Mouse (Mus musculus): Measurements from ENCODE around the gene Dnmt3b.
A peak's percentile ranks its signal among the peaks of the same experiment; 100 is the strongest.
"Not testable (repeated sequence)": the region's sequence is repeated elsewhere in the genome, so short reads cannot be mapped to it uniquely, and the experiment has no call there.

Dnmt3b gene

DNA sequence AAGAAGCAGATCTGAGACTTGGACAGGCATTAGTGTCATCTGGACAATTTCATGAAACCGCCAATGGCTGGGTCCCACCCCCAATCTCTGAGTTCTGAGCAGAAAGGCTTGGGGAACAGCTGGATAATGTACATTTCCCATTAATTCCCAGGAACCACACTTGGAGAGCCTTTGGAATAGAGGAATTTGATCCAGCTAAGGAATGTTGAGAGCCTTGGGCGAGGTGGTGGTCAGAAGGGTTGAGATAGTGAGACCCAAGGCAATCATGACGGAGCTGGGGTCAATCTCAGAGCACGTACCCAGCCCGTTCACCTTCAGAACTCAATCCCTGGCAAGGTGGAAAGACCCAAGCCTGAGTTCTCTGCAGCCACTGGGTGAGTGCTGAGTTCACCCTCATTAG lies 16.0 kb upstream of the Dnmt3b start:
- DNase-seq (ENCODE audit: low spot score) = no peak

DNA sequence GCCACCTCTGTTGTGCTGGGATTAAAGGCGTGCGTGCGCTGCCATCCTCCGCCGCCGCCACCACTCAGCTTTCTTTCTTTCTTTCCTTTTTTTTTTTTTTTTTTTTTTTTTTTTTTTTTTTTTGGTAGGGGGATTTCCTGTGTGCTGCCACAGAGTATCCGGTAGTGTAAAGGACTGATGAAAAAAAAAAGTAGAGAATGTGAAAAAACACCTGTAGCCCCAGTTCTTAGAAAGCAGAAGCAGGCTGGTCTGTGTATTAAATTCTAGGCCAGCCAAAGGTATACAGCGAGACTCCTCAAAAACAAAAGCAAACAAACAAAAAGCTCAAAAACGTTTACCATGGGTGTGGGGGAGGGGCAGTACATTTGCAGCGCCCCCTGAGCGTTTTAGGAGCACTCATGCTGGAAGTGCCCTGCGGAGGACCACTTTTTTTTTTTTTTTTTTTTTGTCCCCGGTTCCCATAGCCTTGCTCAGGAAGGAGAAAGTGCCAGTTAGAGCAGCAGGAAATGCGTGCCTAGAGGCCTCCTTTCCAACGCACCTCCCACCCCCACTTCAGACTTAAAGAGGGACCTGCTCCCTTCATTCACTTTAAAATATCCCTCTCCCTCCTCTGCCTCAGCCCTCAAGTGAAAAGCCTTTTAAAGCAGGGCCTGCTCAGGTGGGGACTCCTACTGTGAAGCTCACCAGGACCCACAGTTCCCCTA lies 10.1 kb upstream of the Dnmt3b start:
- DNase-seq (ENCODE audit: low spot score) = no peak

DNA sequence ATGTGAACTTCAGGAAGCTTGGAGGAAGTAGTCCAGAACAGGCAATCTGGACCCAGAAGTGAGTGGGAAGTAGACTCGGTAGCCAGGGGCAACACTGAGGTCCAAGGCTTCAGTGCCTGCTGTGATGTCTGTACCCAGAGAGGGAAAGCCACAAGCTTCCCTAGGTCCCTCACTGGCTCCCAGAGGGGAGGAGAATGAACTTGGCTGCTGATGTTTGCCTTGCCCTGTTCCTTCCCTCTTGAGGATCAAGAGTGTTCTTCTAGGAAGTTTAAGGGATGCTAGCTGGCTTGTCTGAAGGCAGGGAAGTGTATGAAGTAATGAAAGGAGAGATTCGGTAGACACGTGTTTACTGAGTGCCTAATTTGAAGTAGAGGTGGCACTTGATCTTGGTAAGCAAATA lies 6.8 kb upstream of the Dnmt3b start:
- DNase-seq (ENCODE audit: low spot score) = no peak

DNA sequence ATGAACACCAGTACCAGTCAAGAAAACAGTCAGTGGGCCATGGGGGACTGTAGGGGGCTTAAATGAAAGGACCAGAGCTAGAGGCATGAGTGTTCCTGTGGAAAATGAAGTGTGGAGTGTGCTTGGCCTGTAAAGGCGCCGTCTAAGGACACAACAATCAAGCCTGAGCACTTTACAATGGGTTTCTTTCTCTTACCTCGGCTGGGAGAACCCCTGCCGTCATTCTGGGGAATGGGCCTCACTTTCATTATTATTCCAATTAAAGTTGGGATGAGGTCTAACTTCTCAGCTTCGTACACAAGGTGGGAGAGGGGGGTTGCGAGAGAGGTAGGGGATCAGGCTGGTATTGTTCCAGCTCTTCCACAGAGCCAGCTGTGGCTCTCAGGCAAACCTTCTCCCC lies 6.3 kb upstream of the Dnmt3b start:
- no peak for DNase-seq (ENCODE audit: low spot score)

DNA sequence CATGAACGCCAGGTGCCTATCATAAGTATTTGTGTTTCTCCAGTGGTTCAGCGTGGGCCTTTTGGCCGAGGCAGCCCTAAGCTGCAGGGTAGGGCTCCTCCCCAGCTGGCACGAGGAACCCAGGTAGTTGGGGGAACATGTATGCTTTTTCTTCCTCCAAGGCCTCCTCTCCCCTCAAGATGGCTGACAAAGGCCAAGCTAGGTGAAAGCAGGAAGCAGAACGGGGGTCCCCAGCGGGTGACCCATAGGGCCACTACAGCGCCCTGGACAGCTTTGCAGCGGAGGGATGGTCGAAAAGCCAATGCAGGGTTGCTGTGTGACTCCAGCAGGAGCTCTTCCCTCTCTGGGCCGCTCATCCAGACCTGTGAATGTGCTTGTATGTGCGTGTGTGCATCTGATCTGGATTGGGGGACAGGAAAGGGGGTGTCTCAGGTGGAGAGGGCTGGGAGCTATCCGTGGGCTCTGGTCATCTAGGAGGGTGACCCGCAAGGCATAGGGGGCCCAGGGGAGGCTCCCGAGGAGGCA lies 415 bp upstream of the Dnmt3b start:
- DNase-seq (ENCODE audit: low spot score) = peak; percentile 43

DNA sequence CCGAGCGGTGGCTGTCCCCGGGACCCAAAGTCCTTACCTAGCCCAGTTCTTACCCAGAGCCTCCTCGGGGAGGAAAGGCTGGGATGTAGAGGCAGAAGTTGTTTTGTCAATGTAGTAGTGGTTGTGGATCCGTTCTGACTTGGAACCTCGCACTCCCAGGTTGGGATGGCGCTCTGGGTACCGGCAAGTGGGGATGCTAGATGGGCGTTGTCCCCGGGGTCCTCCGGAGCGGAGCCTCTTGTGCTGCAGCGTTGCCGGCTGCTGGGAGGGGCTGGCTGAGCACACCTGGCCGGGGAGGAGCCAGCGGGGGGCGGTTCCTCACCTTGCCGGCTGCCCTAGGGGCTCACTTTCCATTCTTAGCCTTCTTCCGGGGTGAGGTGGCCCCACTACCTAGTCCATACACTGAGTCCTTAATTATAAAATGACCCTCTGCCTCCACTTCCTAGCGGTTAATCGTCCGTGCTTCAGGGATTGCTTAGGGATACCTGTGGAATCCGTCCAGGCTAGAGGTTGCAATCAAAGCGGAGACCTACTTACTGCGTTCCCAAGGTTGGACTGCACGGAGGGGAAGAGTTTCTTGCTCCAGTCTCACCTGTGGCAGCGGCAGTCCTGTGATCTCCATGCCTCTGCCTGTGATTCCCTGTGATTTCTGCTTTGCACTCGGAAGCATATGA lies 901 bp downstream of the Dnmt3b start:
- peak; percentile 36 for DNase-seq (ENCODE audit: low spot score)

DNA sequence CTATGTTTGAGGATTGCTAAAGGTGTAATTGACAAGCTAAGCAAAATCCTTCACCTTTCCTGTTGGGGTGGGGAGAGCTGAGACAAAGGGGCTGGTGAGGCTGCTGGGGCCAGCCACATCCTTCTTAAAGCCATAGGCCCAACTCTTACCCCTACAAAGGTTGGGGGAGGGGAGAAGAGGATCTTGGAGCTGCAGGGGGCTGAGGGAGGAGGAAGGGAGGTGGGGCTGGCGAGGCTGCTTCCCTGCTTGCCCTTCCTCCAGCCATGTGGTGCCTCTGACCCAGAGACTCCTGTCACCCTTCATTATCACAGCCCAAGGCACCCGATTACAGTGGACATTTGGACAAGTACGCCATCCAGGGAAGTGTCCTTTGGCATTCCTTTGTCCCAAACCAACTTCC lies 2.4 kb downstream of the Dnmt3b start:
- DNase-seq (ENCODE audit: low spot score) = peak; percentile 36

DNA sequence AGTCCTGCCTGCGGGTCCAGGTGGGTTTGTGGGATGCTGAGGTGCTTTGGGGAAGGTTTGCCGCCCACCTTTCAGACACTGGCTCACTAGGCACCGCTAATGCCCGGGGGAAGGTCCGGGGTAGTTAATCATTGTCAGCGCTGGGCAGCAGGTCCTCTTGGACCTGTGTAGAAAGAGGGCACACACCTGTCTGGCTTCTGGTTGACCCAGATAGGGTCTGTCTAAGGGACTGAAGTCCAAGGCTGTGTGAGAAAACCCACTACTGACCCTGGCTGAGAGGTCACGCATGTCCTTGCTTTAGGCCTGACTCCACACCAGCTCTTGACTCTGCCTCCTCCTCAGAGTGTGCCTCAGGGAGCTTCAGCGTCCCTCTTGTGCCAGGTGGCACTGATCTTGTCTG lies 8.4 kb downstream of the Dnmt3b start:
- DNase-seq (ENCODE audit: low spot score) = not testable (repeated sequence)

DNA sequence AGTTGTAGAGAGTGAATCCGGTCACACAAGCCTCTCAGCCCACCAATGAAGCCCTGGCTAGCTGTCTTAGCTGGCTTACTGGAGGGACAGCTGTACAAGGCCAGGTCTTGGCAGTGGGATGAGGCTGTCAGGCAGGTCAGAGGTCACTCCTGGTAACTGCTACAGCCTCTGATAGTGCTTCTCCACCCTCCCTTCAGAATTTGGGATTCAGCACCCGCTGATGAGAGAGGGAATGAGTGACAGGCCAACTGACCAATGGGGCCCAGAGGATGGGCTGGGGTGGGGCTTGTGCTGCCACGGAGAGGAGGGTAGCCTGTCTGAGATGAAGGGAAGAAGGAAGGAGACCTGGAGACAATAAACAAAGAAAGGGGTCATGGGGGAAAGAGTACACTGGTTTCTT lies 11.4 kb downstream of the Dnmt3b start:
- peak; percentile 56 for DNase-seq (ENCODE audit: low spot score)

DNA sequence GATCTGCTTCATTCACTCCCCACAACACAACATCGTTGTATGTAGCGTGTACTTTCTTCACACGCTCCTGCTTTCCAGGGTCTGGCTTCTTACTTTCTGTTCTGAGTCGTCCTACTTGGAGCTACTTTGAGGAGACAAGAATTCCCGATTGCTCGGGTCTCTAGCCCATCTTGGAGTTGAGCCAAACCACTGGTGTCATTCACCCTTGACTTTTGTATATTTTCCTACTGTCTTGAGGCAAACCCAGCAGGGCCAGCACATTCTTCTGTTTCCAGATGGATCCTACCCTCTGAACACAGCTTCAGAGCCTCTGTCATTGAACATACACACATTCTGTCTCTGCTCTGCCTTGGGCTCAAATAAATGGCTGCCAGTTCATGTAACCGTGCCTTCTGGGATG lies 16.2 kb downstream of the Dnmt3b start:
- no peak for DNase-seq (ENCODE audit: low spot score)

DNA sequence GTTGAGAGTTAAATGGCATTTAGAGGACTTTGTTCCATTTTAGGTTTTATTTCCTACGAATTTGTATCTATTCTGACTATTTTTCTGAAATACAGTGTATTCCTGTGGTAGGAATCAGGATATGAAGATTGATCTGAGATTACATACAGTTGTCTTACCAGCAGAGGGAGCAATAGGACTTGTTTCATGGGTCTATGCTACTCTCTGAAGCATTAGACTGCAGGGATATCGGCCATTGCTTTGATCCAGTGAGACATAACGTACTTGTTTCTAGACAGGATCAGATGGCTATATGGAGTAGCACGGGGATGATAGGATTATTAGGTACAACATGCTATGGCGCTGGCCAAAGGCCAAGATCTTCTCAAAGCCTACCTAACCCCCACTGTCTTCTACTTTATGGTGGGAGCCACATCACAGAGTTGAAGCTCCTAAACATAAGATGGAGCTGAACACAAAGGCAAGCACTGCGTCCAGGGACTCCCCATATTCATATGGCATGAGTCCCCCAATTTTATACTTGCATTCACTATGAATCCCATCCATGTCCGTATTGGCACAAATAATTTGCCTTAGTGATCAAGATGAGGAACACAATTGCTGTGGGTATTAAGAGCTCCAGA lies 19.6 kb downstream of the Dnmt3b start:
- peak; percentile 83 for DNase-seq (ENCODE audit: low spot score)

DNA sequence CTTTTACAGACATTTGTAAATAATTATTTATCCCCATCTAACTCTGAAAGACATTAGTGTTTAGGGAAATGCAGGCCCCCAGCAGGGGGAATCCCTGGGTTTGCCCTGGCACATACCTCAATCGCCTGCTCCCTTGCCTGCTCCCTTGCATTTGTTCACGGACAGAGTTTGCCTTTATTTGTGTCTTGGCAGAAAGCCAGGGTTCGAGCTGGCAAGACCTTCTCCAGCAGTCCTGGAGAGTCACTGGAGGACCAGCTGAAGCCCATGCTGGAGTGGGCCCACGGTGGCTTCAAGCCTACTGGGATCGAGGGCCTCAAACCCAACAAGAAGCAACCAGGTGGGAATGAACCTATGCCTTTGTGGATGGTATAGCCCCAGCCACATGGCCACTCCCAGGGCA lies 20.9 kb downstream of the Dnmt3b start:
- DNase-seq (ENCODE audit: low spot score) = no peak

DNA sequence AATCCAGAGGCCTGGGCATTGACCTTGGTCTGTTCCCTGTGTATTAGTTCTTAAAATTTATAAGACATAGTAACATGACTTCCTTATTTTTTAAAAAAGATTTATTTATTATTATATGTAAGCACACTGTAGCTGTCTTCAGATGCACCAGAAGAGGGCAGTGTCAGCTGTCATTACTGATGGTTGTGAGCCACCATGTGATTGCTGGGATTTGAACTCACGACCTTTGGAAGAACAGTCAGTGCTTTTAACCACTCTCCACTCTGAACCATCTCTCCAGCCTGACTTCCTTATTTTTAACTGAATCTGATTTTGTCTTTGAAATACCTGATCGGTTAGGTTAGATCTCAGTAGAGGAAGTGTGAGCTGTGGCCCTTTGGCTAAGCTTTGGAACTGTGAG lies 23.4 kb downstream of the Dnmt3b start:
- no peak for DNase-seq (ENCODE audit: low spot score)

DNA sequence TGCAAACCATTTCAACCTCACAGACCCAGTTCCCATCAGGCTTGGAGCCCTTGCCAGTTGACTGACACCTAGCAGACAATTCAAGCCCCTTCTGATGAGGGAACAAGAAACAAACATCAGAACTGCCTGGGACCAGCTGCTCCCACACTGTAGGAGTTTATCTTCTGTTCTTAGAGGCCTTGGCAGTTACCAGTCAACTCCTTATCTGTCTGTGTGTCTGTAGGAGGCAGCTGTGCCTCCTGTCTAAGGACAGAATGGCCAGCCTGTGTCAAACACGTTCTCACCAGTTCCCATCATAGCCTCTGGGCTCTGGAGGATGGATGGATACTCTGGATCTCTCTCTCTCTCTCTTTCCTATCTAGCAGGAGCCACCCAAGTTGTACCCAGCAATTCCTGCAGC lies 26.1 kb downstream of the Dnmt3b start:
- DNase-seq (ENCODE audit: low spot score) = not testable (repeated sequence)

DNA sequence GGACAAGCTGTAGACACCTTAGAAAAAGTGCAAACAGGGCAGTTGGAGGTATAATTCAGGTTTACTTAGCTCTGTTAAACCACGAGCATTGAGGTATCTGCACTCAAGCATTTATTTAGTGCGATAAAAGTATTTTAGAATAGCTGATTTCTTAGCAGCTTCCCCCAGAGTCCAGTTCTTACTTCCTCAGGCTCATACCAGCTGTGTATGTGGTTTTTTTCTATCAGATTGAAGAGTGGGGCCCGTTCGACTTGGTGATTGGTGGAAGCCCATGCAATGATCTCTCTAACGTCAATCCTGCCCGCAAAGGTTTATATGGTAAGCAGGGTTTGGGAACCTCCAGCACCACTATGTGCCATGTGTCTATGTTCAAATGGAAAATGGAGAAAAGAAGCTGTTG lies 27.7 kb downstream of the Dnmt3b start:
- no peak for DNase-seq (ENCODE audit: low spot score)

DNA sequence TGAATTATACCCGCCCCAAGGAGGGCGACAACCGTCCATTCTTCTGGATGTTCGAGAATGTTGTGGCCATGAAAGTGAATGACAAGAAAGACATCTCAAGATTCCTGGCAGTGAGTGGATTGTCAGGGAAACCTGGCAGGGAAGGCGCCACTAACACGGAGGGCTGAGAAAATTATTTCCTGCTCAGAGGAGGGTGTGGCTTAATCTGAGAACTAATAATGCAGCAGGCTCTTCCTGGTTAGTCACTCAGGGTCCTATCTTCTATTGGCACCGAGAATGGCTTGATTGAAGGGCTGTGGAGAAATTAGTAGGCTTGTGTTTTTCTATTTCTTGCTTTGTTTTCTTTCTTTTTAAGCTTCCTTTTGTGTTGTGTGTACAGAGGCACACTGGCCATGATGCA lies 28.3 kb downstream of the Dnmt3b start:
- no peak for DNase-seq (ENCODE audit: low spot score)

DNA sequence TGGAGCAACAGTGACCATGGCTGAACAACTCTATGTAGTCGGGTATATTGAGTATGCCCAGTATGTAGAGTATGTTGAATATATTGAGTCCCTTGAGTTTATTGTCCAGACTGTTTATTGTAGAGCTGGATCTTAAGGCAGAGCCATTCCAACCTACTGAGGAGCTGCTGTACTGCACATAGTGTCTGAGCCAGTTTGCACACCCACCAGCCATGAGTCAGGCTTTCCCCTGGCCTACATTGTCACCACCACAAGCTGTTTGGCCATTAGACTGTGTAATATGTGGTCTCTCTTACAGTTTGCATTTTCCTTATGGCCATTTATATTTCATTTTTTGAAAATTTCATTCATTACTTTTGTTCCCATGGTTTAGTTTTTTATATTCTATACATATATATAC lies 30.7 kb downstream of the Dnmt3b start:
- DNase-seq (ENCODE audit: low spot score) = no peak

DNA sequence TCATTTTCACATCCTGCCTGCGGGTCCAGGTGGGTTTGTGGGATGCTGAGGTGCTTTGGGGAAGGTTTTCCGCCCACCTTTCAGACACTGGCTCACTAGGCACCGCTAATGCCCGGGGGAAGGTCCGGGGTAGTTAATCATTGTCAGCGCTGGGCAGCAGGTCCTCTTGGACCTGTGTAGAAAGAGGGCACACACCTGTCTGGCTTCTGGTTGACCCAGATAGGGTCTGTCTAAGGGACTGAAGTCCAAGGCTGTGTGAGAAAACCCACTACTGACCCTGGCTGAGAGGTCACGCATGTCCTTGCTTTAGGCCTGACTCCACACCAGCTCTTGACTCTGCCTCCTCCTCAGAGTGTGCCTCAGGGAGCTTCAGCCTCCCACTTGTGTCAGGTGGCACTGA lies 44.2 kb downstream of the Dnmt3b start:
- DNase-seq (ENCODE audit: low spot score) = not testable (repeated sequence)

DNA sequence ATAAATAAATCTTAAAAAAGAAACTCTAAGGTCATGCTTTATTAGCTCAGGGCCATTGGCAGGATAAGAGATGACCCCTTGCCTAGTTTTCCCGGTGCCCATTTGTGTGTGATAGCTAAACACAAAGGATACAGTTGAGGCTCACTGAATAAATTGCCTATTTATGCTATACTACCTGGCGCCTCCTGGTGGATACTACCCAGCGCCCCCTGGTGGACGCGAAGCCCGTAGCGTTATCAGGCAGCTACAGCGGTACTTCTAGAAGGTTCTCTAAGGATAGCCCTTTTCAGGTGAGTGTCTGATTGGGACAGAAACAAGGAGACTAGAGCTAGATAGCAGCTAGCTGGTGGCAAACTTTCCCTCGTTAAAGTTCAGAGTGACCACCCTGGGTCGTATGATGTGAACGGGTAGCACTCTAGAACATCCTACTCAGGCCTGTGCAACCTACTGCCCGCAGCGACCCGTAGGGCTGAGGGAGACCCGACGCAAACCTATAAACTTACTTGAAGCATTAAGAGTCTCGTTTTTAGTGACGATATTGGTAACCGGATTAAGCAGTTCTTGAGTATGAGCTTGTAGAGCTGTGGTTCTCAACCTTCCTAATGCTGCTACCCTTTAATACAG lies 45.3 kb downstream of the Dnmt3b start:
- DNase-seq (ENCODE audit: low spot score) = peak; percentile 51

DNA sequence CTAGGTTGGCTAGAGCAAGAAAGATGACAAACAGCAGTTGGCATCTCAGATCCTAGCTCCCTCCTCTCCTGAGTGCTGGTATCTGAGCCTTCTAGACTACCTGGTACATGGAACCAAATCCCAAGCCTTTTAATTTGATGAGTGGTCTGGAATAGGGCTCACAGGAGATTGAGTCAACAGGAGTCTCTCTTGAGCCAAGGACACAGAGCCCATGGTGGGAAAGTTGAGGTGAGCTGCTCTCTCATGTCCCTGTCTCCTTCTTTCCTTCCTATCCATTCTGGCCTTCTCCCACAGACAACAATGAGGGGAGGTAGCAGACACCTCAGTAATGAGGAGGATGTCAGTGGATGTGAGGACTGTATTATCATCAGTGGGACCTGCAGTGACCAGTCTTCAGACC lies 47.1 kb downstream of the Dnmt3b start, which contains the start of gene Dnmt3c:
Dnmt3c (plus strand) TSS at position 301 of the 400 bp plus-strand sequence.
- DNase-seq (ENCODE audit: low spot score) = no peak

DNA sequence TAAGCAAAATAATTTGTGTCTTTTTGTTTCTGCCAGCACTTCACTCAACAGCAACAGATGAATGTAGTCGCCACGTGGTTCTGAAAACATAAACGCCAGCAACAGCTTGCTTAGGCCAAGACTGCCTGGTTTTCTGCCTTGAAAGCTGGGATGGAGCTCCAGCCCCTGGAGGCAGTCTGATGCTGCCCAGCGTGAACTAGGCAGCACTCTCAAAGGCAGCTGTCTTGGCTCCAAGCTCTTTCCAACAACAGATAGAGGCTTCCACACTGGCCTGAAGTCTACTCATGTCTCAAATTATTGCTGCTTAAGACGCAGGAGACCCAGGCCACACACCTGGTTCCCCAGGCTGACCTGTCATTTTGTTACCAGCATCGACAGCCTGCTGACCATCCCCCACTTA lies 54.1 kb downstream of the Dnmt3b start:
- no peak for DNase-seq (ENCODE audit: low spot score)

DNA sequence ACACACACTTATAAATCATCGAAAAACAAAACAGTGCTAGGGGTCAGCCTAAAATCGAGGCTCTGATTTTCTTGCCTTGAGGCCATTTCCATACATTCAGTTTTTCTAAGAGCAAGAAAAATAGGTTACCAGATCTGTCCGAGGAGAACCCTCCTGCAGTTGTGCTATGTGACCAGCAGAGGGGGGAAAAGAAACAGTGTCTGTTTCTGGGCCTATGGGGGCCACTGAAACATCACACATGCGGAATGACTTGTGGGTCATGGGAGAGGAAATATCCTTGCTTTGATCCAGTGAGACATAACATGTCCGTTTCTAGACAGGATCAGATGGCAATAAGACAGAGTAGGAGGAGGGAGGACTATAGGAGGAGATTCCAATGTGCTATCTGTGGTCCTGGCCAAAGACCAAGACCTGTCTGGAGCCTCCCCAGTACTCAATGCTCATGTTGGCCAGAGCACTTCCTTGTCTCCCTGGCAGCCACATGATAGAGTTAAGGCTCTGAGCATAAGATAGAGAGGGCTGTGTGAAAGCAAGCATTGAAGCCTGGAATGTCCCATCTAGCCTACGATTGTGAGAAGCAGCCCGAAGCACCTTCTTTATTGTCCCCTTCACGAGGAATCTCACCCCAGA lies 61.6 kb downstream of the Dnmt3b start:
- peak; percentile 63 for DNase-seq (ENCODE audit: low spot score)
